Mouse (Mus musculus) MEL (cell line): Measurements from ENCODE around the gene Rxfp2. TPM values are rescaled to one million over a fixed set of nuclear protein-coding genes. Genes with fewer than 3 reads are reported as not detected.

Source experiments
- DNase-seq: peaks from one replicate; pipeline ENCODE4 v3.0.0; 2011; ENCODE audit warnings: low read depth, low spot score
- H3K27ac ChIP-seq: 2 replicates; pipeline ENCODE4 v1.5.1; 2012; ENCODE audit warnings: low read depth, mild to moderate bottlenecking, control low read depth, low read length, moderate library complexity; ENCODE audit not compliant: control insufficient read depth
- H3K27me3 ChIP-seq, 2 experiments: fragments of 150-350 bp in 1 of 2; sonication (generic) in 1 of 2; 2 replicates each; pipeline ENCODE4 v1.6.1; 2012; ENCODE audit warnings: low read length in 2 of 2, mild to moderate bottlenecking in 2 of 2, improper control_type of control experiment in 1 of 2, moderate library complexity in 1 of 2; ENCODE audit not compliant: insufficient read depth in 2 of 2, control insufficient read depth in 1 of 2
- H3K36me3 ChIP-seq, 2 experiments: 2 replicates each; pipeline ENCODE4 v1.6.1; 2012 to 2014; ENCODE audit warnings: low read length in 2 of 2, improper control_type of control experiment in 1 of 2, inconsistent platforms in 1 of 2, mild to moderate bottlenecking in 1 of 2; ENCODE audit not compliant: insufficient read depth in 2 of 2, control insufficient read depth in 1 of 2
- H3K4me1 ChIP-seq, 2 experiments: fragments of 150-350 bp in 1 of 2; sonication (generic) in 1 of 2; 2 replicates each; pipeline ENCODE4 v1.6.1; 2012; ENCODE audit warnings: low read length in 2 of 2, improper control_type of control experiment in 1 of 2, mild to moderate bottlenecking in 1 of 2; ENCODE audit not compliant: insufficient read depth in 2 of 2, control insufficient read depth in 1 of 2
- H3K4me3 ChIP-seq, 2 experiments: fragments of 150-350 bp in 1 of 2; sonication (generic) in 1 of 2; 2 replicates each; pipeline ENCODE4 v1.5.1; 2012; ENCODE audit warnings: low read depth in 2 of 2, low read length in 2 of 2, mild to moderate bottlenecking in 2 of 2, moderate library complexity in 2 of 2, control low read depth in 1 of 2, improper control_type of control experiment in 1 of 2; ENCODE audit not compliant: control insufficient read depth in 1 of 2, insufficient read depth in 1 of 2
- H3K79me2 ChIP-seq: 2 replicates; pipeline ENCODE4 v1.6.1; 2012; ENCODE audit warnings: mild to moderate bottlenecking, low read length, moderate library complexity; ENCODE audit not compliant: control insufficient read depth, poor library complexity, insufficient read depth
- H3K9ac ChIP-seq: 2 replicates; pipeline ENCODE4 v1.6.1; 2012; ENCODE audit warnings: low read depth, mild to moderate bottlenecking, control low read depth, low read length, moderate library complexity; ENCODE audit not compliant: control insufficient read depth, poor library complexity, severe bottlenecking
- H3K9me3 ChIP-seq: fragments of 150-350 bp; sonication (generic); replicated peaks from 2 replicates; pipeline ENCODE4 v1.6.1; 2012; ENCODE audit warnings: mild to moderate bottlenecking, low read length, improper control_type of control experiment, moderate library complexity; ENCODE audit not compliant: insufficient read depth
- BHLHE40 ChIP-seq: IDR thresholded peaks from 2 replicates; pipeline ENCODE4 v1.6.1; 2012; ENCODE audit warnings: low read depth, mild to moderate bottlenecking, inconsistent platforms, low read length, improper control_type of control experiment, borderline replicate concordance
- CHD1 ChIP-seq: IDR thresholded peaks from 2 replicates; pipeline ENCODE4 v1.6.1; 2012; ENCODE audit warnings: low read depth, mild to moderate bottlenecking, inconsistent platforms, low read length, improper control_type of control experiment
- CTCF ChIP-seq, 3 experiments: IDR thresholded peaks in 2 of 3; conservative IDR thresholded peaks in 1 of 3; 2 replicates each; pipeline ENCODE4 v1.5.1; 2011 to 2012; ENCODE audit warnings: low read length in 3 of 3, low read depth in 2 of 3, mild to moderate bottlenecking in 2 of 3, improper control_type of control experiment in 1 of 3, inconsistent platforms in 1 of 3, mixed read lengths in 1 of 3, moderate library complexity in 1 of 3; ENCODE audit not compliant: control insufficient read depth in 1 of 3, insufficient read depth in 1 of 3, poor library complexity in 1 of 3, severe bottlenecking in 1 of 3
- ELF1 ChIP-seq: IDR thresholded peaks from 2 replicates; pipeline ENCODE4 v1.6.1; 2014; ENCODE audit warnings: low read depth, mild to moderate bottlenecking, inconsistent platforms, low read length, improper control_type of control experiment, moderate library complexity
- ETS1 ChIP-seq: IDR thresholded peaks from 2 replicates; pipeline ENCODE4 v1.6.1; 2012; ENCODE audit warnings: low read depth, mild to moderate bottlenecking, inconsistent platforms, low read length, improper control_type of control experiment, moderate library complexity
- GATA1 ChIP-seq: IDR thresholded peaks from 2 replicates; pipeline ENCODE4 v1.6.1; 2011; ENCODE audit warnings: low read depth, low read length, improper control_type of control experiment
- HCFC1 ChIP-seq: IDR thresholded peaks from 2 replicates; pipeline ENCODE4 v1.6.1; 2012; ENCODE audit warnings: low read depth, mild to moderate bottlenecking, inconsistent platforms, low read length, improper control_type of control experiment, moderate library complexity
- JUND ChIP-seq: IDR thresholded peaks from 2 replicates; pipeline ENCODE4 v1.6.1; 2011; ENCODE audit warnings: low read depth, mild to moderate bottlenecking, improper control_type of control experiment, low read length
- KAT2A ChIP-seq: conservative IDR thresholded peaks from 2 replicates; pipeline ENCODE4 v1.6.1; 2012; ENCODE audit warnings: low read depth, low read length, improper control_type of control experiment, inconsistent platforms
- MAFK ChIP-seq: IDR thresholded peaks from 2 replicates; pipeline ENCODE4 v1.6.1; 2011; ENCODE audit warnings: low read depth, mild to moderate bottlenecking, low read length, improper control_type of control experiment, borderline replicate concordance
- MAZ ChIP-seq: IDR thresholded peaks from 2 replicates; pipeline ENCODE4 v1.6.1; 2012; ENCODE audit warnings: low read depth, mild to moderate bottlenecking, inconsistent platforms, low read length, improper control_type of control experiment
- MXI1 ChIP-seq: IDR thresholded peaks from 2 replicates; pipeline ENCODE4 v1.6.1; 2011; ENCODE audit warnings: mild to moderate bottlenecking, low read depth, low read length, improper control_type of control experiment
- MYB ChIP-seq: IDR thresholded peaks from 2 replicates; pipeline ENCODE4 v1.6.1; 2011; ENCODE audit warnings: mild to moderate bottlenecking, low read depth, low read length, improper control_type of control experiment
- MYC ChIP-seq: IDR thresholded peaks from 2 replicates; pipeline ENCODE4 v1.6.1; 2011; ENCODE audit warnings: low read depth, mild to moderate bottlenecking, low read length, improper control_type of control experiment, moderate library complexity
- NELFE ChIP-seq: IDR thresholded peaks from 2 replicates; pipeline ENCODE4 v1.6.1; 2011; ENCODE audit warnings: low read depth, low read length, improper control_type of control experiment
- POLR2A ChIP-seq, 2 experiments: IDR thresholded peaks; 2 replicates each; pipeline ENCODE4 v1.6.1; 2011 to 2012; ENCODE audit warnings: low read length in 2 of 2, mild to moderate bottlenecking in 2 of 2, control low read depth in 1 of 2, improper control_type of control experiment in 1 of 2, low read depth in 1 of 2, moderate library complexity in 1 of 2; ENCODE audit not compliant: control insufficient read depth in 1 of 2, insufficient read depth in 1 of 2, poor library complexity in 1 of 2
- POLR2AphosphoS5 ChIP-seq: IDR thresholded peaks from 2 replicates; pipeline ENCODE4 v1.6.1; 2012; ENCODE audit warnings: low read depth, borderline replicate concordance, mild to moderate bottlenecking, inconsistent platforms, low read length, moderate library complexity, mixed read lengths
- RAD21 ChIP-seq: IDR thresholded peaks from 2 replicates; pipeline ENCODE4 v1.6.1; 2011; ENCODE audit warnings: mild to moderate bottlenecking, low read depth, low read length, improper control_type of control experiment
- RCOR1 ChIP-seq: IDR thresholded peaks from 2 replicates; pipeline ENCODE4 v1.6.1; 2012; ENCODE audit warnings: low read depth, mild to moderate bottlenecking, inconsistent platforms, low read length, improper control_type of control experiment
- TBP ChIP-seq: IDR thresholded peaks from 2 replicates; pipeline ENCODE4 v1.8.0; 2011; ENCODE audit warnings: low read depth, low read length, improper control_type of control experiment
- UBTF ChIP-seq: IDR thresholded peaks from 2 replicates; pipeline ENCODE4 v1.6.1; 2012; ENCODE audit warnings: low read depth, mild to moderate bottlenecking, inconsistent platforms, low read length, improper control_type of control experiment, moderate library complexity, borderline replicate concordance; ENCODE audit not compliant: insufficient read depth
- ZKSCAN1 ChIP-seq: IDR thresholded peaks from 2 replicates; pipeline ENCODE4 v1.6.1; 2012; ENCODE audit warnings: low read depth, mild to moderate bottlenecking, inconsistent platforms, low read length, improper control_type of control experiment, moderate library complexity
- ZMIZ1 ChIP-seq: IDR thresholded peaks from 2 replicates; pipeline ENCODE4 v1.6.1; 2012; ENCODE audit warnings: low read depth, mild to moderate bottlenecking, inconsistent platforms, low read length, improper control_type of control experiment, moderate library complexity
- polyA plus RNA-seq, 2 experiments: library from polyadenylated mRNA; stranded (reverse) in 1 of 2; unstranded in 1 of 2; fragments of >175 nt in 1 of 2; fragments of >200 nt in 1 of 2; gene quantifications; 2 replicates each; pipeline versions ENCODE4 v1.2.1 to v1.2.4; 2012; ENCODE audit warnings: low replicate concordance in 2 of 2, low read depth in 1 of 2; ENCODE audit not compliant: insufficient read length in 2 of 2, insufficient read depth in 1 of 2, missing spikeins in 1 of 2
- total RNA-seq: library from RNA; depleted of rRNA; stranded (reverse); fragments of 300-350 nt; gene quantifications from 2 replicates; pipeline ENCODE4 v1.2.3, GENCODE M21; 2012

Gene Rxfp2
- total and polyA plus RNA-seq, 3 experiments, result not detected

DNA sequence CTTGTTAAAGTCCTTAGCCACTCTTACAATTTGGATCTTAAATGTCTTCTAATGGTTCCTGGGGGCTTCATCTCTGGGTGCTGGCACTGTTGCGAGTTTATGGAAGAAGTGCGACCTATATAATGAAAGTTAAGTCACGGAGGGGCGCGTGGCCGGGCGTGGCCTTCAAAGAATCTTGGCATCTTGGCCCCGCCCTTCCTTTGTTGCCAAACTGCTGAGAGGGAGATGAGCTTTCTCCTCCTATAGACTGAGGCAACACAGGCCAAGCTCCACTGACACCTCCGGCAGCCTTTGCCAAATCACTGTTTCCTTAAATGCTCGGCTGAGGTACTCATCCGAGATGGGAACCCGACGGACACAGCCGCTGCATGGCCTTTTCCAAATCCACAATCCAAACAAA lies 64.2 kb downstream of the Rxfp2 start:
- H3K79me2 ChIP-seq, result no peaks in the 10 kb centered on the region
- no peaks in the 10 kb centered on the region for H3K36me3 ChIP-seq
- TF ChIP-seq NELFE (no peak), UBTF (no peak), HCFC1 (no peak), ETS1 (no peak), MYC (no peak), TBP (no peak), MXI1 (no peak), BHLHE40 (no peak), CHD1 (no peak), POLR2AphosphoS5 (no peak), POLR2A (IDR thresholded peaks at IDR 0.05; ENCODE audit: control insufficient read depth in 1 of 2, insufficient read depth in 1 of 2, low read depth in 1 of 2, low read length in 2 of 2, poor library complexity in 1 of 2) (no peak)
- no peak overlapping the region for H3K9ac ChIP-seq
- no peaks in the 10 kb centered on the region; the same call in 1 of the 2 replicates for H3K9me3 ChIP-seq
- no peaks in the 10 kb centered on the region for H3K4me1 ChIP-seq
- H3K27ac ChIP-seq, result no peak overlapping the region
- no peak overlapping the region for H3K4me3 ChIP-seq
- H3K27me3 ChIP-seq, result no peaks in the 10 kb centered on the region; a peak in 2 of 4 replicates
- DNase-seq, result no peak

DNA sequence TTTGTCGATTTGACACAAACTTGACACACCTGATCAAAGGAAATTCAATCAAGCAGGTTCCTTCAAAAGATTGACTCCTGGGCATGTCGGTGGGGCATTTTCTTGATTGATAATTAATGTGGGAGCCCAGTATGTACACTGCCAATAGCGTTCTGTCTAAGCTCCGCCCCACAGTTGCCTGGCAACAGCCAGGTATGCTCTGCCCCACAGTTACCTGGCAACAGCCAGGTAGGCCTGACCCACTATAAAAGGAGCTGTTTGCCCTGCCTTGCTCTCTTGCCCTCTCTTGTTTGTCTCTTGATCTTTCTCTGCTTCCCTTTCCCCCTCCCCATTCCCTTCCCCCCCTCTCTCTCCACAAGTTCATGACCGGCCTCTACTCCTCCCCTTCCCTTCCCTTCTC lies 64.7 kb downstream of the Rxfp2 start:
- H3K4me1 ChIP-seq, result no peaks in the 10 kb centered on the region
- no peak overlapping the region for H3K9ac ChIP-seq
- no peaks in the 10 kb centered on the region; the same call in 1 of the 2 replicates for H3K9me3 ChIP-seq
- TF ChIP-seq CTCF (IDR thresholded peaks at IDR 0.05 in 2 of 3, conservative IDR thresholded peaks at IDR 0.05 in 1 of 3; ENCODE audit: control insufficient read depth in 1 of 3, insufficient read depth in 1 of 3, low read depth in 2 of 3, low read length in 3 of 3, poor library complexity in 1 of 3, severe bottlenecking in 1 of 3) (no peak), HCFC1 (no peak), RCOR1 (no peak), POLR2AphosphoS5 (no peak), CHD1 (no peak), JUND (no peak), GATA1 (no peak), KAT2A (no peak), ELF1 (no peak), MYB (no peak), ZKSCAN1 (no peak), MAZ (no peak), ZMIZ1 (no peak), RAD21 (no peak), MAFK (no peak)
- TF ChIP-seq, all 39 proteins: peak for 0
- Histone ChIP-seq H3K36me3 (no peaks in the 10 kb centered on the region), H3K27me3 (no peaks in the 10 kb centered on the region; a peak in 1 of 4 replicates), H3K27ac (no peak overlapping the region), H3K79me2 (no peaks in the 10 kb centered on the region), H3K4me3 (no peak overlapping the region)
- no peak for DNase-seq
